Mouse (Mus musculus) liver, embryonic 14.5 days (tissue): ENCODE results near the gene Hapln4. TPM values are rescaled to one million over a fixed set of nuclear protein-coding genes. Genes with fewer than 3 reads are reported as not detected.

ENCODE experiments used
- ATAC-seq: fragments of 200-750 bp; cut with Nextera tagmentation; 2 replicates; pipeline ENCODE4 v1.8.0; 2017; ENCODE audit warnings: moderate number of reproducible peaks, mild to moderate bottlenecking, moderate library complexity; ENCODE audit not compliant: insufficient read depth
- DNase-seq, 3 experiments: peaks; one replicate each; pipeline ENCODE4 v3.0.0-alpha.2; 2012 to 2013; ENCODE audit warnings: low read depth in 3 of 3, low spot score in 3 of 3
- H3K27ac ChIP-seq: fragments of 300-500 bp; sonication (generic); 2 replicates; pipeline ENCODE4 v1.5.1; 2014; ENCODE audit warnings: moderate library complexity, mild to moderate bottlenecking, control low read depth, inconsistent platforms
- H3K27me3 ChIP-seq: fragments of 300-500 bp; sonication (generic); 2 replicates; pipeline ENCODE4 v1.6.1; 2014; ENCODE audit warnings: mild to moderate bottlenecking, low read length, moderate library complexity; ENCODE audit not compliant: control insufficient read depth, insufficient read depth
- H3K36me3 ChIP-seq: fragments of 300-500 bp; sonication (generic); replicated peaks from 2 replicates; pipeline ENCODE4 v1.6.1; 2014; ENCODE audit warnings: low read depth; ENCODE audit not compliant: control insufficient read depth, insufficient read depth
- H3K4me1 ChIP-seq, 2 experiments: fragments of 200-500 bp in 1 of 2; fragments of 300-500 bp in 1 of 2; sonication (generic) in 1 of 2; replicated peaks; 2 replicates each; pipeline ENCODE4 v1.6.1; 2012 to 2014; ENCODE audit warnings: antibody characterized with exemption in 1 of 2, inconsistent platforms in 1 of 2, low read length in 1 of 2; ENCODE audit not compliant: control insufficient read depth in 2 of 2, insufficient read depth in 2 of 2
- H3K4me2 ChIP-seq: fragments of 300-500 bp; sonication (generic); 2 replicates; pipeline ENCODE4 v1.6.1; 2014; ENCODE audit warnings: low read depth, mild to moderate bottlenecking, control low read depth, moderate library complexity
- H3K4me3 ChIP-seq, 2 experiments: fragments of 200-500 bp in 1 of 2; fragments of 300-500 bp in 1 of 2; sonication (generic) in 1 of 2; 2 replicates each; pipeline ENCODE4 v1.5.1; 2012 to 2014; ENCODE audit warnings: low read depth in 2 of 2, low read length in 2 of 2, mild to moderate bottlenecking in 2 of 2, control low read depth in 1 of 2, inconsistent platforms in 1 of 2, moderate library complexity in 1 of 2; ENCODE audit not compliant: insufficient read depth in 1 of 2
- H3K9ac ChIP-seq: fragments of 300-500 bp; sonication (generic); replicated peaks from 2 replicates; pipeline ENCODE4 v1.6.1; 2014; ENCODE audit warnings: mild to moderate bottlenecking, control low read depth, moderate library complexity
- H3K9me3 ChIP-seq: fragments of 300-500 bp; sonication (generic); 2 replicates; pipeline ENCODE4 v1.6.1; 2016; ENCODE audit warnings: low read length, mixed read lengths; ENCODE audit not compliant: control insufficient read depth
- CTCF ChIP-seq: IDR thresholded peaks from 2 replicates; pipeline ENCODE4 v1.5.1; 2016; ENCODE audit warnings: antibody characterized with exemption, low read depth, control low read depth
- EP300 ChIP-seq: IDR thresholded peaks from 2 replicates; pipeline ENCODE4 v1.6.1; 2016; ENCODE audit warnings: antibody characterized with exemption, low read depth
- WGBS: fragments of 180-500 bp; shearing (Covaris S2); extraction: QIAGEN DNeasy Blood & Tissue Kit; methylation state at CpG from one replicate; pipeline ENCODE4 v1.1.7; 2014; ENCODE audit not compliant: insufficient replicate concordance; 5-methylcytosine and 5-hydroxymethylcytosine counted together
- polyA plus RNA-seq, 2 experiments: library from polyadenylated mRNA; depleted of rRNA in 1 of 2; stranded (reverse) in 1 of 2; unstranded in 1 of 2; fragments of >200 nt; fragmentation: Nextera tagmentation in 1 of 2; extraction: Ambion mirVana in 1 of 2; gene quantifications; 2 replicates each; pipeline versions ENCODE4 v1.2.1 to v1.2.3; 2012 to 2014

The Hapln4 gene
- polyA plus RNA-seq, 2 experiments: 0.06 TPM; not detected in 1

DNA sequence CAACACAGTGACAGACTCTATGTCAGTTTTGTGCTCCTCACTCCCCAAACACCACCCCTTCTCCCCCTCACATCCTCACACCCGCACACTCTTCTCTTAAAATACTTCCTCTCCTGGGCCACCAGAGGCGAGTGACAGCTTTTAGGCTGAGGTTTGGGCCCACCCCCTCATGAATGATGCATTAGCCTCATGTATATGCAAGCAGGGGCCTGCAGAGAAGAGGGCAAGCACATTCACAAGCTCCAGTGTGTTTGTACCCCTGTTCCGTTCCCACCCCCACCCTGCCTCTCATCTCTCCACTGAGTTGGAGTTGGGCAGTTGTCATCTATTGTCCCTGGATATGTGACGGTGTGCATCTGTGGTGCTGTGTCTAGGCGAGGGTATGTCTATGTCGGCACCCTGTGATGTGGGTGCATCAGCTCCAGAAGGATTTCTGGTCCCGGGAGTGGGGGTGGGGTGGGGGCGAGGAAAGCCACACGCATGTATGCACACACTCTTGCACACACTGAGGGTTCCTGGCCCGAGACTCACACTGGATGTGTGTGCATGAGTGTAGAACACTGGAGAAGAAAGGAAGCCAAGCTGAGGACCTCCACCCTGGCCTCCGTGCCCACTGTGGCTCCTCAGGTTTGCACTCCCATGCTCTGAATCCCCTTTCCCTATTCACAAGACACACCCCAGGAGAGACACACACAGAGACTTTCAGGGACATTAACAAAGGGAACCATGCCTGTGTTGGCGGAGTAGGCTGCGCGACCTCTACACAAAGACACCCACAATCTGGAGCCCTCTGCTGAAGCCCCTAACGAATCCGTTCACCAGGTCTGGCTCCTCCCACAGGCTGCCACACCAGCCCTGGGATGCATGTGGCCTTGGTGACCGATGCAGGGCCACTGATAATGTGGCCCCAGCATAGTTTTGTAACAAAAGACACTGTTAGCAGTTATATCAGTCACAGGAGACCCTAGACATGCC lies 35.8 kb downstream of the Hapln4 start:
- no peak overlapping the region for H3K4me2 ChIP-seq
- TF ChIP-seq EP300 (no peak), CTCF (no peak)
- peaks cover 51% of the 10 kb centered on the region for H3K27me3 ChIP-seq
- 17% methylated on average over 17 of the region's 17 CpGs for WGBS
- no peak for DNase-seq
- no peak overlapping the region for H3K4me3 ChIP-seq
- H3K9me3 ChIP-seq: no peaks in the 10 kb centered on the region
- H3K36me3 ChIP-seq: no peaks in the 10 kb centered on the region
- ATAC-seq: no peak
- no peak overlapping the region for H3K27ac ChIP-seq
- H3K9ac ChIP-seq: no peak overlapping the region
- H3K4me1 ChIP-seq: no peaks in the 10 kb centered on the region

DNA sequence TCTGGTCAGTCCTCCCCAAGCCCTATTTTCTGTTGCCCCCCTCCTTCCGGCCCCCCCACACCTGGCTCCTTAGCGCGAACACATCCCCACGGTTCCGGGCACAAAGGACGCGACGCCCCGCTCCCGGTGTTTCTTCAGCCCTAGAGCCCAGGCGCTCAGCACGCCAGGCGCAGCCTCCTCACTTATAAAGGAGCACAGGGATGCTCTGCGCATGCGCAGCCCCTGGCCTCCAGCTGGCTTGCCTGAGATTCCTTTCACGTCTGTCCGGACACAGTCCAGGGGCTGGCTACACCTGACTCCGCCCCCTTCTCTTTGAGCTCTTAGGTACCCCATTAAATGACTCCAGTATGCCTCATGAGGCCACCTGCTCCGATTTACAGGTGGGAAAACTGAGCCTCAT lies 37.4 kb downstream of the Hapln4 start, which contains the start of gene Ncan:
TSS of gene Ncan (minus strand) at position 207 of the 400 bp plus-strand sequence.
- no peak within 1 kb of the TSS for H3K9ac ChIP-seq
- H3K4me1 ChIP-seq: no peaks in the 10 kb centered on the region
- no peaks in the 10 kb centered on the region for H3K36me3 ChIP-seq
- no peak for ATAC-seq
- peaks cover 36% of the 10 kb centered on the region for H3K27me3 ChIP-seq
- 5% methylated on average over 19 of the region's 19 CpGs for WGBS
- no peak for TF ChIP-seq EP300
- TF ChIP-seq CTCF: no peak
- no peaks in the 10 kb centered on the region for H3K9me3 ChIP-seq
- no peak within 1 kb of the TSS for H3K4me2 ChIP-seq
- DNase-seq: no peak
- no peak within 1 kb of the TSS for H3K4me3 ChIP-seq
- no peak within 1 kb of the TSS for H3K27ac ChIP-seq

DNA sequence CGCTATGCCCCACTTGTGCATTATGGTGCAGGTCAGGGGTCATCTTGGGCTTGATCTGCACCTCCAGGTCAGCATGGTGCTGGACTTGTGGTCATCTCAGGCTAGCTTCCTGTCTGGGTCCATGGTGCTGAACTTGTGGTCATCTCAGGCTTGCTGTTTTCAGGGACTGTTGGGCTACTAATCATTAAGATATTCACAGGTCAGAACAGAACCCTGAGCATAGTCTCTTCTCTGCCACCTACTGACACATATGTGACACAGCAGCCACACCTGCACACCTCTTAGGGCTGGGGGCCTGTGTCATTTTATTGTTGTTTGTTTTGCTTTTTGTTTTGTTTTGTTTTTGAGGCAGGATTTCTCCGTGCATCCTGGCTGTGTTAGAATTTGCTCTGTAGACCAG lies 39.6 kb downstream of the Hapln4 start:
- Histone ChIP-seq H3K27ac (no peak overlapping the region), H3K9me3 (no peaks in the 10 kb centered on the region), H3K27me3 (peaks cover 30% of the 10 kb centered on the region), H3K4me3 (no peak overlapping the region), H3K36me3 (no peaks in the 10 kb centered on the region), H3K4me1 (no peaks in the 10 kb centered on the region), H3K4me2 (no peak overlapping the region), H3K9ac (no peak overlapping the region)
- ATAC-seq (no peak), DNase-seq (no peak)
- no peak for TF ChIP-seq EP300
- peak; percentile 65 for TF ChIP-seq CTCF
- 41% methylated on average over 2 of the region's 2 CpGs for WGBS

- no peak for DNase-seq
- H3K27ac ChIP-seq: no peak overlapping the region
- no peak overlapping the region for H3K9ac ChIP-seq
- no peak for TF ChIP-seq CTCF
- TF ChIP-seq EP300: no peak
- no peak overlapping the region for H3K4me2 ChIP-seq
- no peaks in the 10 kb centered on the region for H3K36me3 ChIP-seq
- H3K9me3 ChIP-seq: no peaks in the 10 kb centered on the region
- WGBS: 47% methylated on average over 8 of the region's 8 CpGs
- ATAC-seq: no peak
- no peak overlapping the region for H3K4me3 ChIP-seq
- H3K27me3 ChIP-seq: peaks cover 8% of the 10 kb centered on the region
- peaks cover 0 to 7% of the 10 kb centered on the region in 2 experiments; a peak in 1 of 4 replicates for H3K4me1 ChIP-seq
Observed at GRCm38 (mm10) chr8:70124992-70125391, 41.7 kb downstream of the Hapln4 start.

DNA sequence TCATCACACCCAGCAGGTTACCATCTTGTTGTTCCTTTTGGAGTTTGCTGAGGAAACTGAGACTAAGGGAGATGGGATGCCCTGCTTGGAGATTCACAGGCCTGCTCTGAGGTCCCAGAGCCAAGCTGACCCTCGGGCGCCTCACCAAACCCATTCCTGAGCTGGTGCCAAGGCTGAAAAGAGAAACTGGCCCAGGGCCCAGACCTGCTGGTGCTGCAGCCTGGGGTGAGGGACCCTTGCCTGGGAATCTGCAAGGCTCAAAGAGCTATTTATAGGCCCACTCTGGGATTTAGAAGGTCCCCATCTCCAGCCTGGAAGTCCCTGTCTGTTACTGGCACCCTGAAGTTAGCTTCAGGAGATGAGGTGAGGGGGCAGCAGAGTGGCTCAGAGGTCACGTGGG lies 45.2 kb downstream of the Hapln4 start:
- Histone ChIP-seq H3K4me1 (peaks cover 7 to 16% of the 10 kb centered on the region in 2 experiments), H3K9me3 (no peaks in the 10 kb centered on the region), H3K4me2 (no peak overlapping the region), H3K27me3 (no peaks in the 10 kb centered on the region), H3K4me3 (no peak overlapping the region), H3K27ac (no peak overlapping the region), H3K9ac (no peak overlapping the region), H3K36me3 (no peaks in the 10 kb centered on the region)
- TF ChIP-seq EP300 (no peak), CTCF (no peak)
- WGBS: 70% methylated on average over 3 of the region's 3 CpGs
- no peak for ATAC-seq
- no peak for DNase-seq
